Mouse (Mus musculus): Measurements from ENCODE around the gene Frem1.

Gene Frem1

DNA sequence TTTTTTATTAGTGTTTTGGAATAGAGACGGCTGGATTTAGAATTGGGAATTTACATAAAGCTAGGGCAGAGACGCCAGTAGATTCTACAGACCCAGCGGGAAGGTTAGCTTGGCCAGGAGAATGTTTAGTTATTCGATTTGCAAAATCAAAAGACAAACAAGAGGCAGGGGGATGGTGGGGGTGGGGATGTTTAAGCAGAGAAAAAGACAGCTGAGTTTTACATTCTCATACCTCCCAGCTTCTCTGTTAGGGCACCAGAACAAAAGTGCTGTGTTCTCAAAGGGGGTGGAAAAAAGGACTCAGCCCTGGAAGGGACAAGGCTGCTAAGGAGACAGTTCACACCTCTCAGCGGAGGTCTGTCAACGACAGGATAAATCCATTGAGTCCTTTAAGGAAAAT lies 180.0 kb downstream of the Frem1 start:
- no peak for ATAC-seq (ENCODE audit: low TSS enrichment)

DNA sequence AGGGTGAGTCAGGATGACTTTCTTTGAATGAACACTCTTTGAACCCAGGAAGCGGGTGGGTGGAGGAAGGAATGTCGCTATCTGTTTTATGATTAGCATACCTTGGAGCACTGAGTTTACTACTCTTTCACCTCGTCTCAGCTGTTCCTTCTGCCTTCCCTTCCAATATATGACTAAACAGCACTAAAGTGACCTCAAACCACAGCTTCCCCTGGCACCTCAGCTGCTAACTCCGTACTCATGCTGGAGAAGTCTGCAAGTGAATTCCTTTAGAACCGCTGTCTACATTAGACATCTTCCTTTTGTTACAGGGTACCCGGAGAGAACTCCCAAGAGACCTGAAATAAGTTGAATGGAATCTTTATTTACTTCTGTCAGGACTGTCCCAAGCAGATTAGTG lies 181.2 kb downstream of the Frem1 start:
- ATAC-seq (ENCODE audit: low TSS enrichment), result no peak

DNA sequence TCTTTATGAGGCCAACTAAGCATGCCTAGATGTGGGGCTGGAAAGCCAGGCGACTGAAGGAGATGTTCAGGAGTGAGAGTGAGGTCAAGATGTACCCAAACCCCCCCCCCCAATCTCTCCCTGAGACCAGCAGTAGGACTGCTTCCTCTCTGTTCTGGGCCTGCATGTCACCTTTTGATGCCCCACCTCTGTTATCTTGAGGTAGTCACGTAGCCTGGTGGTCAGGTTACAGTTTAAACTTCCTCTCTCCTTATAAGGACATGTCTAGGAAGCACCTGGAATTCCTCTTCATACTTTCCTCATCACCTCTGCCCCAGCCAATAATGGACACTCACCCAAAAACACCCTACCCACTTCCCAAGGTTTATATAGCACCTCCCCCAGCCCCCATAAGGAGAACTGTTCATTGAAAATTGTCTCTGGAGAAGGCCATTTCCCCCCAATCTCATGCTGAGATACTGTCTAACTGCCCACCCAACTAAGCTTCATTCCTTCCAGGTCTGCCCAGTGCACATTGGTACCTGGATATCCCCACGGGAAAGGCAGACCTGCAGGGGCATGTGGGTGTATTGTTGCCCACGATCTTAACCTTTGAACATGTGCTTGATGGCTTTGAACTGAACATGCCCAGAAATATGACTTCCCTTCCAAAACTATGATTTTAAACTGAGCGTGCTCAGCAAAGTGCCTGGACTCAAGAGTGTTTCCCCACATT lies 184.3 kb downstream of the Frem1 start:
- ATAC-seq (ENCODE audit: low TSS enrichment), result no peak

DNA sequence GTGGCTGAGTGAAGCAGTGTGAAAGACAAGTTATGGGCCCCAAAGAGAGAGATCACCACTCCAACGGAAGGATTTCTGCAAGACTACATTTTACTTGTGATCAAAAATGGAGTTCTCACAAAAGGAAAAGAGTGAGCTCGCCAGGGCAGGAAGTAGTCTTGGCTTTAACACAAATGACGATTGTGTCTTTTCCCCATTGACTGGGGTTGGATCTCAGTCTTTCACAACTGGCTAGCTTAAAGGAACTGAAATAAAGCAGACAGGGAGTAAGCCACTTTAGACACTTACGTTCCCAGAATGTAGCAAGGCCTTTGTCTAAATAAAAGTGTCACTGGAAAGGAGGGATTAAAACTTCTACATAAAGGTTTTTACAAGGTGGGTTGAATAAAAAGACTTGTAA lies 185.0 kb downstream of the Frem1 start:
- ATAC-seq (ENCODE audit: low TSS enrichment), result no peak

DNA sequence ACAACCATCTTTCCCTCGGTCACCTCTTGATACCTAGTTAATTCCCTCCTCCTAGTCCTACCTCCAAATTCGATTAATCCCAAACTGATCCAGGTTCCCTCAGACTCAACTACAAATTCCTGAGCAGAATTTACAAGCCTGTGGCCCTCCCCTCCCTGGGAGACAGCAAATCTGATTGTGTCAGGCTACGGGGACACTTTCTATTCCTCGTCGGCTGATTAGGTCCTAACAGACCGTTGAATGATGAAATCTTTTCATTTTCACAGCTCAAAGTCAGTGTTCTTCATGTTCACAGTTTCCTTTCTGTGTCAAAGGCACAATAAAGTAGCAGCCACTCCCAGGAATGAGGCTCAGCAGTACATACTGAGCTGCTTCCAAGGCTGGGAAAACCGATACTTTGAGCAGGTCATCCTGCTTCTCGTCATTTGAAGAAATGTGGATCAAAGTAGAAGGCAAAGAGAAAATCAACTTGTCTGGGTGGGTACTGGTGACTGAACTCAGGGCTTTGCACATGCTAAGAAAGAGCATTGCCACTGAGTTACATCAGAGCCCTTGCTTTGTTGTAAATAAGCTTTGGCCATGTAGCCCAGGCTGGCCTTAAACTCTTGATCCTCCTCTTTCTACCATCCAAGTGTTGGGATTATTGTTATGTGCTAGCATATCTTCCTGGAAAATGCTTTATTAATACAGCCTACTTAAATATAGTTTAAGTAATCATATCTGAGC lies 187.0 kb downstream of the Frem1 start:
- ATAC-seq (ENCODE audit: low TSS enrichment), result no peak

DNA sequence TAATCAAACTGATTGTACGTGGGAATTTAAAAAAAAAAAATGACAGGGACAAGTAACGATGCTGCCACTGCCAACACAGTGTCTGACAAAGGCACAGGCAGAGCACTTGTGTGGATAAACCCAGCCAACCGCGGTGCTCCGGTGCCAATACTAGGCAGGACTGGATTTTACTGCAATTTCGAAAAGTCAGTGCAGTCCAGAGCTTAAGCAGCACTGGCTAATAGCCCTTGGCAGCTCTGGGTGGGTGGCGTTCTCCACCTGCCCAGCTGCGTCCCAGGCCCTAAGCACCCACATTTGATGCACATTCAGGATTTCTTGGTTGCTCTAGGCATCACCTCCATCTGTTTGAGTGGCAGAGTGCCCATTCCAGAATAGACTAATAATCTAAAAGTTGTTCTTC lies 188.8 kb downstream of the Frem1 start:
- no peak for ATAC-seq (ENCODE audit: low TSS enrichment)

DNA sequence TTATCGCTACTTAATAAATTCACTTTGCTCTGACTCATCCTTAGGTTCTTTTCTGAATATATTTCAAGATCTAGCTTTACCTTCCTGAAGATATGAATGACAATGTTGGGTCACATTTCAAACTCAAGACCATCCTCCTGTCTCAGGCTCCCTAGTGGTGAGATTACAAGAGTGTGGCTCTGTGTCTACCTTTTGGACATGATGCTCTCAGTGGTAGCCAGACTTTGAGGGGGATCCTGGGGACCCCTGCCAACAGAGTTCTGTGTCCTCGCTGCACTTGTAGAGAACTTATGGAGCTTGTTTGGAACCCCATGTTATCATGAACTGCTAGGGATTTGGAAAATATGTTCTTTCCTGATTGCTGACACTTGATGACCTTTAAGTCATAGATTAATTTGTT lies 190.7 kb downstream of the Frem1 start:
- no peak for ATAC-seq (ENCODE audit: low TSS enrichment)

DNA sequence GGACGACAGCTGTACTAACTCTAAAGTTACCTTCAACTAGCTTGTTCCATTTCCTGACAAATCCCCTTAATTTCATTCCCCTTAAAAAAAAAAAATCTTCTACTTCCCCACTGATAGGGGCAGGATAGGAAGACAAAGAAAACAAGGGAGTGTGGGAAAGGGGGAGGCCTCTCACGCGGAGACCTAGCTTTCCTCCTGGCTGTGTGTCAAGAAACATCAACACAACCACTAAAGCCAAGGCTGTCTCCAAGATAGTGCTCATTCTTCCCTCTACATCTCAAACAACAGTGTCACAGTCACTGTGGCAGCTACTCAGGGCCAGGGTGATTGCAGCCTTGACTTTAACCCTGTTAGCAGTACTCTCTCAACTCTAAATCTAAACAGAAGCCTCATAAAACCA lies 191.6 kb downstream of the Frem1 start:
- no peak for ATAC-seq (ENCODE audit: low TSS enrichment)

DNA sequence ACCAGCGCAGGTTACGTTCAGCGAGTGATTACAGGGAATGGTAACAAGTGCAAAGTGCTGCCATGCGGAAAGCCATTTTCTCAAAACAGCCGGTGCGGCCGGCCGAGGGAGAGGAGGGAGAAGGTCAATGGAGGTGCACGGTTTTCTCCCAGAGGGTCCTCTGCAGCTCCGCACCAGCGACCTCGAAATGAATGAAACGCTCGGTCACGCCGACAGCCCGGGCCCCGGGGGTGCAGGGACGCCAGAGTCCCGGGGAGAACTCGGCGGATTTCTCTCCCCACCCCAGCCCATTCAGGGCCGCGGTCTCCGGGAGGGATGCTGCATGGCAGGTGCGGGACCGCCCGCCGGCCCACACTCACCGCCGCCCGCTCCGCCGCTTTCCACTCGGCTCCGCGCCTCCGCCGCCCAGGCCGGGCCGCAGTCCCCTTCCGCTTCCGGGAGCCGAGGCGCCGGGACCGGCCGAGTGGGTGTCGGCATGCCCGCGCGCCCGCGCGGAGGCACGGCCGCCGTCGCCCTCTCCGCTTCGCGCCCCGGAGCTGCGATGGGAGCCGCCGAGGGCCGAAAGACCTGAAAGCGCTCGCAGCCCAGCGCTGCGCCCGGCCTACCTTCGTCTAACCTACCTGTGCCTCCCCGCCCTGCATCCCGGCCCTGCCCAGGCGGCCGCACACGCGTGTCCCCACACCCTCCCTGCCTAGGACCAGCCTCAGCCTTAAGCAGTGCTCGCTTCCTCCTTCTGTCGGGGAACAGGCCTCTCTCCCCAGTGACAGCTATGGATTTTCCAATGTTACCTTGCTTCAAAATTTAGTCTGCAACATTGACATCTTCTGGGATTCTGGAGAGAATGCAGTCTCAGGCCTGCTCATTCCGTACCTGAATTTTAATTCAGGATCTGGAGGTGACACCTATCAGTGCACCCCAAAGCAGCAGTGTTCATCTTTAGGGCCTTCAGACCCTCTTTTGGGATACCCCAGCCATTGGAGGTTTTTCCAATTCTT lies 192.7 kb downstream of the Frem1 start, which contains the start of gene Zdhhc21:
Zdhhc21 (minus strand) TSS at position 828 of the 995 bp plus-strand sequence.
- ATAC-seq (ENCODE audit: low TSS enrichment), result peak; percentile 94

DNA sequence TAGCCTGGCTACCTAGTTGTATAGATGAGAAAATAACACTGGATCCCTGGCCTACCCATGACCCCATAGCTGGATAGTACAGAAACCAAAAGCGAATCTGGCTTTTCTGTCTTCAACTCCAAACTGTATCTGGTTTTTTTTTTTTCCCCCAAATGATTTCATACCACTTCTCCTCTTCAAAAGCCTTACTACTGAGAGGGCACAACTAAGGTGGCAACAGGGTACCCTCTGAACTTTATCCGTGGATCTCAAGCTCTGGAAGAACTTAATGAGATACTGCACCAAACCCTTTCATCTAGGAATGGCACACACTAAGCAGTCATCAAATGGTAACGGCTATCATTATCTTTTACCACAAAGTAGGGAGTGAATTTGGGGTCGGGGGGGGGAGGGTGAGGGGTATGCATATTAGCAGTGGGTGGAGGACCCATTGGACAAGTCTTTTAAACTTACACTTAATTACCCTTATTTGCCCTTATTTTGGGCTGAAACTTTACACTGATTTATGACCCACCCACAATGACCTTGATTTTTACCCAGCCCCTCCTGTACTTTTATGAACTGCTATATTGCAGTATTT lies 193.6 kb downstream of the Frem1 start:
- ATAC-seq (ENCODE audit: low TSS enrichment), result no peak

DNA sequence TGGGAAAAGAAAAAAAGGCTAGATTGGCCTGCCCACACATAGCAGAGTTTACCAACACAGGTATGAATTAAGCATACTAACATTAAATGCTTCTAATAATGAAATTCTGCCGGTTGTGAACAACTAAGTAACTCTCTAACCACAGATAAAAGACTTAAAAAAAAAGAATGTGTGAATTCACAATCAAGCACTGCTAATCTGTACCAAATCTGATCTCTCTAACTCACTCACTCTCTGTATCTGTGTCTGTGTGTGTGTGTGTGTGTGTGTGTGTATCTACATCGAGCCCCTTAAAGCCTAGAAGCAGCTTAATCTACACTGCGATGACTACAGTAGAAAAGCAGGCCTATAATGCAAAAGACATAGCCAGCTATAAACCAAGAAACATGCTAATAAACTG lies 195.2 kb downstream of the Frem1 start:
- ATAC-seq (ENCODE audit: low TSS enrichment), result no peak

DNA sequence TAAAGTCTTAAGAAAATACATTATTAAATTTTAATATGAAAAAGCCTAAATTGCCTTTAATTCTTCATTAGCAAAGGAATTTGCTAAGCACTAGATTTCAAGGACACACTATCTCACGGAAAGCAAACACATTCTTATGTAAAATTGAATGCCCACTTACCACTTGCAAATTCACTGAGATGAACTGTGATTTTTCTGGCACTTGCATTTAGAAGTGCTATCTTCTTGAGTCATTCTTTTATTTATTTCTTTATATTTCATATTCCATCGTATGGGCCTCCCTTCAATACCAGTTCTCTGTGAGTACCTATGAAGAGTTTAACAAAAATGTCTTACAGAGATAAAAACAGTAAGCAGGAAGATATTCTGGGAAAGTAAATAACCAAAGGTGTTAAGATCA lies 198.3 kb downstream of the Frem1 start:
- ATAC-seq (ENCODE audit: low TSS enrichment), result peak; percentile 58

DNA sequence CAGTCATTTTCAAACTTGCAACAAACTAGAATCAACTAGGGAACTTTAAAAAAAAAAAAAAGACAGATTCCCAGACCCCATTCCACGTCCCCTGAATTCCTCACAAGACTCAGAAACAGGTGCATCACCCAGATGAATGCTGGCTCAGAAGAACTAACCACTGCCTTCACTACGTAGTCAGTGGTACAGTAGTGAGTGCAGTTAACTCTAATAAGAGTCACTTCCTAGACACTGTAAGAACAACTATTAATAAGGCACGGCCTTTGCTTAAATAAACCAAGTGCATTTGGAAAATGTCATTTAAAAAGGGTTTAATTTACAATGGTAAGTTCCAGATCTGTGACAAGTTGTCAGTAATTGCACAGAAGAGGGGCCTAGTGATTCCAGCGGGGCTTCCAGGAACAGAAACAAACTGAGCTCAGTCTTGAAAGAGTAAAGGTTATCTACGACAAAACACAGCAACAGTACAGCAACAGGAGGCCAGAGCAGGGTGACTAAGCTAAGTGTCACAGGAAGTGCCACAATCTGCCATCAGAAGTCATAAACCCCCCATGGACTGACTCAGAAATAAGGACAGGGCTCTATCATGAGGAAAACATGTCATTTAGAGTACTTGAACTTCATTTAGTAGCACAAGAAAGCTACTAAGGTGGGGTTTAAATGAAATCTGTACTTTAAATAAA lies 203.4 kb downstream of the Frem1 start:
- no peak for ATAC-seq (ENCODE audit: low TSS enrichment)
